Mouse (Mus musculus) G1E-ER4 (cell line): ENCODE results near the gene Rcn3. TPM values are rescaled to one million over a fixed set of nuclear protein-coding genes. Genes with fewer than 3 reads are reported as not detected.

Source experiments
- GATA1 ChIP-seq: IDR thresholded peaks from one replicate; pipeline ENCODE4 v1.8.0; 2012; ENCODE audit warnings: low read length, inconsistent platforms
- polyA plus RNA-seq: library from polyadenylated mRNA; stranded (reverse); fragments of >175 nt; gene quantifications from 2 replicates; pipeline ENCODE4 v1.2.3, GENCODE M21; 2012

Gene Rcn3
- polyA plus RNA-seq, 1 experiment, result 1.8 TPM

GRCm38 (mm10) chr7:45068000-45068318 lies 24.1 kb downstream of the Rcn3 start:
- no peak for TF ChIP-seq GATA1

DNA sequence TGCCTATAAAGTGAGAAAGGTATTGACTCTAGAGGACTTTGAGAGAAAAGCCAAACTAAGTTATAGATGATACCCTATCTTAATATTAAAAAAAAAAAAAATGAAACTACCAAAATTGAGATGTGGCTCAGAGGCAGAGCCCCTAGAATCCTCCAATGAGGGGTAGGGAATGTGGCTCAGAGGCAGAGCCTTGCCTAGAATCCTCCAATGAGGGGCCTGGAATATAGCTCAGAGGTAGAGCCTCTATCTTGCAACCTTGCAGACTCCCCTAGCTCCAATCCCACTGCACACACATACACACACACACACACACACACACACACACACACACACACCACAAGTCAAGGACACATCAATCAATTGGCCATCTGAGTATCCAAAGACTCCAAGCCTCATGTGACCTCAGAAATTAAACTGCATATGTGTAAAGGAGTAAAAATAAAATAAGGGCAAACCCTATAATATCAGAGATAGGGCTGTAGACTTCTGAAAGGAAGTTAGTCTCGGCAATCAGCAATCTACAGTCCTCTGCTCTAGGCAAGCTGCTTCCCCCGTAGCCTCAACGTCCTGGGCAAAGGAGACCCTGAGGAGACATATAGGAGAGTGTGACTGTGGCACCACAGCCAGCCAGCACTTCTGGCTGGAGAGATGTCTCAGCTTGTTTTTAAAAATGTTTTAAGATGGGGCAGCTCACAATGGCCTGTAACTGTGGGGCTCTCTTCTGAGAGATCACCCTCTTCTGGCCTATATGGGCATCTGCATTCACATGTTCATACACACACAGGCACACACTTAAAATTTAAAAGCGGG lies 24.6 kb downstream of the Rcn3 start:
- no peak for TF ChIP-seq GATA1

DNA sequence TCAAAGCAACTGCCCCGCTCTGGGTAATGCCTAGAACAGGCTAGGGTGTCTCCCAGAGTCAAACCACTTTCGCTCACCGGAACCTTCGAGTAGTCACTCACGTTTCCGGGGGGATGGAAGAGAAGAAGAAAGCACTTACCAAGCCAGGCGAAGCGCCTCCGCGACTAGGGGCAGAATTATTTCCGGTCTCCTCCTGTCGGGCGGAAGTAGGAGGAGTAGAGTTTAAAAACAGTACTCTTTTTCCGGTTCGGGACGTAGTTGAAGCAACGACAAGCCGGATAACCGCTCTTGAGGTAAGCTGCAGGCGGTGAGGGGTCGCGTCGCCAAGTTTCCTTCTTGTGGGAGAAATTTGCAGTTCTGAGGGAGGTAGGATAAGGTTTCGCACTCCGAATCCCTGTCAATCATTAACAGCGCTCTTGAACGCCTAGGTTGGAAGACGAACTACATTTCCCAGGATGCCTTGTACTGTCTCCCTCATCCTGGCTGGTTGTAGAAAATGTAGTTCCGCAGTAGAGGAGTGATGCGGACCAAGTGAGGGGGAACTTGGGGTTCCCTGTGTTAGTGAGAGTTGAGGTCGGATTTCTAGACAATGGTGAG lies 29.7 kb downstream of the Rcn3 start, which contains the start of the genes Nosip and Prrg2:
Nosip (plus strand) TSS at position 191 of the 597 bp plus-strand sequence.
Prrg2 (minus strand) TSS at position 439 of the 597 bp plus-strand sequence.
- no peak for TF ChIP-seq GATA1

DNA sequence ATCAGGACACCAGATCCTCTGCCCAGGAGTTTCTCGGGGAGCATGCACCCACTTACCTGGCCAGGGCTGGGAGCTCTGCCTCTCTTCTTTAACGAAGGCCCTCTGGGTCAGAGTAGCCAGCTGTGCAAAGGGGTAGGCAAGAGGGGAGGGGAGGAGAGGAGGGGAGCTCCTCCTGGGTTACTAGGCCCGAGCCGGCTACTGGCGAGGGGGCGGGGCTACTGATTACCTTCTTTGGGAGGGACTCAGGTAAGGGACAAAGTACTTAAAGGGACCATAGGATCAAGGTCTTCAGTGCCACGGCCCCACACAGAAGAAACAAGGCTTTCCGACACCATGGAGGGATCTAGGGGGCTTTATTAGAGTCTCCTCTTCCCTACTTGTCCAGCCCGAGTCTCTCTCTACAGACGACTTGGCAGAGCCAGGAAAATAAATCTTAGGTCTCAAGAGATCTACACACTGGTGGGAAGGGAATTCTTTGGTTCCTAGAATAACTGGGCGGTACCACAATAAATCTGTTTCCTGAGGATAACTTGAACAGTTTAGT lies 30.4 kb downstream of the Rcn3 start:
- TF ChIP-seq GATA1, result no peak

- no peak for TF ChIP-seq GATA1
Measured at GRCm38 (mm10) chr7:45060632-45061122, 31.3 kb downstream of the Rcn3 start.

DNA sequence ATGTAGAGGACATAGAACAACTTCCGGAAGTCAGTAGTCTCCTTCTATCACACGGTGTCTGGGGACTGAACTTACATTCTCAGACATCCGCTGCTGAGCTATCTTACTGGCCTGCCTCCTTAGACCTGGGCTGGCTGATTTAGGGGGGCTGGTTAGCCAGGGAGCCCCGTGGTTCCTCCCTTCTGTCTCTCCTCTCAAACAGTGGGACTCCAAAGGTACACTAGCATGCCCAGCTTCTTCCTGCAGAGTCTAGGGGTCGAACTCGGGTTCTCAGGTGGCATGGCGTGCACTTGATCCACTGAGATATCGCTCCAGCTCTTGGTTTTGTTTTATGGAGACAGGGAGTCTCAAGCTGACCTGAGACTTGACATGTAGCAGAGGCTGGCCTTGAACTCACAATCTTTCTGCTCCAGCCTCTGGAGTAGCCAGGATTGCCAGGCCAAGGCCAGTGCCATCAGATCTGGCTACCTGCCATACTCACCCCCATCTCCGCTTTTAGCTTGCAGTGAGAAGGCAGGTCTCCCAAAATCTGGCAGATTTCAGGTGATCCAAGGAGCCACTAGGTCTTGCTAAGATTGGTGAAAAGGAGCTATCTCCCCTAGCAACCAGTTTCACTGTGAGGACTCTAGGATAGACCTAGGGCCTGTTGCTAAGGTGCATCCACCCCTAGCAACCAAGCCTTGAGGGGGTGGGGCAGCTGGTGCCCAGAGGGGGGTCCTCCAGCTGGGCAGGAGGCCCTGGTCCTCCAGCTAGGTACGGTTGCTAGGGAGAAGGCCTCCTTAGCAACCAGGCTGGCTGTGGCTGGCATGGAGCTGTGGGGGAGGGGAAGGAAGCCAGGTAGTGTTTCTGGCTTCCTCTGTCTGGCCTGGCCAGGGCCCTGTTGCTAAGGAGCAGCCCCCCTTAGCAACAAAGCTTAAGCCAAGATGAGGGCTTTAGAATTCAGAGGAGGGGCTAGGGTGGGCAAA lies 33.1 kb downstream of the Rcn3 start:
- TF ChIP-seq GATA1, result no peak

GRCm38 (mm10) chr7:45056972-45057348 lies 35.1 kb downstream of the Rcn3 start:
- TF ChIP-seq GATA1, result no peak

DNA sequence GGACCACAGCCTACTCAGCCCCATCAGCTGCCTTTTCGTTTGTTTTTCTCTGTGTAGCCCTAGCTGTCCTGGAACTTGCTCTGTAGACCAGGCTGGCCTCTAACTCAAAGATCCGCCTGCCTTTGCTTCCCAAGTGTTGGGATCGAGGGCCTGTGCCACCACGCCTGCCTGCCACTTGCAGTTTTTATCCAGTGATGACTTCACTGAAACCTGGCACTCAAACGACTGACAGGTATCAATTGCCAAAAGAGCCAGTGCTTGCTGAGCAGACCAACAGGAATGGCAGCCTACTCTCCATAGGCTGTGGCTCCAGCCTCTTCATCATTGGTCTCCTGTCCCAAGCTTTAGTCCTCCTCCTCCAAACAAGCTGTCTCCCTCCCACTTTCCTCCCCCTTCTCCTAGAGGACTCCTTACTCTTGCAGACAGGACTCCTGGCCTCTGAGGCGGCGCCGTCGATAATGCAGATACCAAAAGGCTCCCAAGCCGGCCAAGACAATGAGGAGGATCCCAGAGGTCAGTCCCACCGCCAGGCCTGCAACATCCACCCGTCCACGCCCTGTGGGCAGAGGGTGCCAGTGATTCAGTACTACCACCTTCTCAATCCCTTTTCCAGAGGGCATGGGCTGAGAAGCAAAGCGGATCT lies 35.6 kb downstream of the Rcn3 start:
- no peak for TF ChIP-seq GATA1

DNA sequence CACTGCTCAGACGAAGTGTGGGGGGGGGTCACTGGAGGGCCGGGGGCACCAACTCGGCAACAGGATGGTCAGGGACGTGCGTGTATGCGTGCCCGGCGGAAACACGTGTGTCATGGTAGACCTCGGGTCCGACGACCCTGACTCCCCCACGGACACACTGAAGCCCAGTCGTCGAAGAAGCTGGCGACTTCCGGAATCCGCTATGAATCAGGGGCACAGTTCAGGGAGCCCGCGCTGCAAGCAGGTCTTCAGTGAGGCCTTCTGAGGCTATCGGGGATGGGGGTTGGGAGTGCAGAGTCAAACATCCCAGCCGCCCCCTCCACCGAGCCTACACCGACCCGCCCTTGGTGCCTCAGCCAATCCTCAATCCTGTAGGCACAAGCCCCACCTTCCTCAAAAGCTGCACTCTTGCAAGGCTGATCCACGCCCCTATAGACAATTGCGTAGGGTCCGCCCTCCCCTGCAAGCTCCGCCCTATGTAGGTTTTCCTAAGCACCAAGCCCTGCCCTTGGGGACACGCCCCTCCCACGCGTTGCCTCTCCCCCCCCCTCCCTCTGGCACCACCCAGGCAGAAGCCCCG lies 38.0 kb downstream of the Rcn3 start:
- TF ChIP-seq GATA1, result no peak

- TF ChIP-seq GATA1, result no peak
Measured at GRCm38 (mm10) chr7:45053117-45053930, 38.7 kb downstream of the Rcn3 start.

GRCm38 (mm10) chr7:45052862-45053116 lies 39.2 kb downstream of the Rcn3 start, which contains the start of gene Prr12:
TSS of gene Prr12 (minus strand) at chr7:45052881.
- TF ChIP-seq GATA1, result no peak

GRCm38 (mm10) chr7:45052181-45052861 lies 39.7 kb downstream of the Rcn3 start:
- TF ChIP-seq GATA1, result no peak

DNA sequence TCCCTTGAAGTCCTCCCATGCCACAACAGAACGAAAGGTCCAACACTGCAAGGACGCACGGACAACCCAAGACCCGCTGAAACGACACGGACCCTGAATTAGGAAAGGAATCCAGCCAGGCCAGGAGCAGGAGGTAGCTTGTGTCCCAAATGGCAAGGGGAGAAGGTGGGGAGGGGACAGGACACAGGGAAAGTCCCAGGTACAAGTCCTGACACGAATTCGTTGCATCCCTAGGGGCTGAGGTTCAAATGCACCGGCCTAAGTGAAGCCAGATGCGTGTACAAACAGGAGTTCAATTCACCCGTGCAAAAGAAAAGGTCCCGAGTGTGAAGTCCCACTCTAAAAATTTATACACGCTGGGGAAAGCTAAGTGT lies 40.4 kb downstream of the Rcn3 start:
- no peak for TF ChIP-seq GATA1

GRCm38 (mm10) chr7:45050945-45051600 lies 40.9 kb downstream of the Rcn3 start:
- no peak for TF ChIP-seq GATA1
